Mouse (Mus musculus) liver, embryonic 13.5 days (tissue): Measurements from ENCODE around the gene Zfp3. TPM values are rescaled to one million over a fixed set of nuclear protein-coding genes. Genes with fewer than 3 reads are reported as not detected.
A peak's percentile ranks its signal among the peaks of the same experiment; 100 is the strongest.

ENCODE experiments used
- ATAC-seq: fragments of 200-750 bp; cut with Nextera tagmentation; 2 replicates; pipeline ENCODE4 v1.8.0; 2017; ENCODE audit warnings: low read depth, mild to moderate bottlenecking, moderate number of reproducible peaks, moderate library complexity
- DNase-seq: peaks from one replicate; pipeline ENCODE4 v3.0.0; 2022
- H3K27ac ChIP-seq: fragments of 300-500 bp; sonication (generic); 2 replicates; pipeline ENCODE4 v1.5.1; 2015; ENCODE audit warnings: moderate library complexity, mild to moderate bottlenecking, inconsistent platforms
- H3K27me3 ChIP-seq: fragments of 300-500 bp; sonication (generic); 2 replicates; pipeline ENCODE4 v1.6.1; 2015; ENCODE audit warnings: mild to moderate bottlenecking, inconsistent platforms
- H3K36me3 ChIP-seq: fragments of 300-500 bp; sonication (generic); 2 replicates; pipeline ENCODE4 v1.6.1; 2015; ENCODE audit warnings: mild to moderate bottlenecking, inconsistent platforms
- H3K4me1 ChIP-seq: fragments of 300-500 bp; sonication (generic); replicated peaks from 2 replicates; pipeline ENCODE4 v1.6.1; 2015; ENCODE audit warnings: inconsistent platforms
- H3K4me2 ChIP-seq: fragments of 300-500 bp; sonication (generic); 2 replicates; pipeline ENCODE4 v1.6.1; 2015; ENCODE audit warnings: inconsistent platforms, mild to moderate bottlenecking, moderate library complexity
- H3K4me3 ChIP-seq: fragments of 300-500 bp; sonication (generic); replicated peaks from 2 replicates; pipeline ENCODE4 v1.5.1; 2015; ENCODE audit warnings: mild to moderate bottlenecking, inconsistent platforms
- H3K9ac ChIP-seq: fragments of 300-500 bp; sonication (generic); 2 replicates; pipeline ENCODE4 v1.6.1; 2015; ENCODE audit warnings: mild to moderate bottlenecking, inconsistent platforms
- H3K9me3 ChIP-seq: fragments of 300-500 bp; sonication (generic); replicated peaks from 2 replicates; pipeline ENCODE4 v1.6.1; 2016; ENCODE audit warnings: inconsistent platforms
- WGBS: fragments of 180-500 bp; shearing (Covaris S2); methylation state at CpG from one replicate; pipeline ENCODE4 v1.1.7; 2015; ENCODE audit not compliant: insufficient replicate concordance; 5-methylcytosine and 5-hydroxymethylcytosine counted together
- polyA plus RNA-seq: library from polyadenylated mRNA; unstranded; fragments of >200 nt; fragmentation: Nextera tagmentation; extraction: Ambion mirVana; gene quantifications from 2 replicates; pipeline ENCODE4 v1.2.1, GENCODE M21; 2015

Gene Zfp3
- polyA plus RNA-seq, 1 experiment from 2014 or later: 1.2 TPM

DNA sequence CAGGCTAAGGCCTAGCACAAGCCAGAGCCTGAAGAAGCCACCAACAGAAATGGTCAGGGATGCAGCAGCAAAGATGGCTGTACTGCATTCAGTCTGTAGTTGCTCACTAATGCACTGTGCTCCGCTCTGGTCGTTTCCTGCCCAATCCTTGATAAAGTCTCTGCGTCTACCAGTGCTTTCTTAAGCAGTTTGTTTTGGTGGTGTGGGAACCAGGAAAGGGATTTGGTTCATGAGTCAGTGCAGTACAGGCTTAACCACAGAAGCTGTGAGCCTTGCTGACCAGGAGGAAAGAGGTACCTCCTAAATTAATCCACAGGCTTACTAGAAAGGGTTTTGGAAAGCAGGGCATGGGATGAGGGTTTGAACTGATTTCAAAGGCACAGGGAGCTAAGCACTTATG, 44.1 kb downstream of the Zfp3 start:
- no peaks in the 10 kb centered on the region for H3K9me3 ChIP-seq
- ATAC-seq (no peak), DNase-seq (no peak)
- peaks cover 15% of the 10 kb centered on the region for H3K27me3 ChIP-seq
- 25% methylated on average over 3 of the region's 3 CpGs for WGBS
- H3K4me3 ChIP-seq: no peak overlapping the region
- H3K9ac ChIP-seq: no peak overlapping the region
- no peak overlapping the region for H3K27ac ChIP-seq
- peaks cover 6% of the 10 kb centered on the region; the same call in 1 of the 2 replicates for H3K4me1 ChIP-seq
- no peak overlapping the region for H3K4me2 ChIP-seq
- no peaks in the 10 kb centered on the region for H3K36me3 ChIP-seq

DNA sequence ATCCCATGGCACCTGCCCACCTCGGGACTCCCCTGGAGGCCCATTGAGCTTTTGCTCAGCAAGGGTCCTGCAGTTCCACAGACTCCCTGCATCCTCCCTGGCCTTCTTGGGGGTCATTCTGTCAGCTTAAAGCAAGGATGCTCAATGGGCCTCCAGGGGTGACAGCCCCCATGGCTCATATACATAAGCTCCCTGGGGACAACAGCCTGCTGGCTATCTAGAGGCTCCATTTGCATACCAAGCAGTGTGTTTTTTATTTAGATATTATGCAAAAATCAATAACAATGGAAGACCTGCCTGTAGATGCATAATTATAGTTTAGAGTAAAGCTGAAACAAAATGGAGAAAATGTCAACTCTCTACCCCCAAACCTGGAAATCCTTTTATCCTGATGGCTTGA, 45.0 kb downstream of the Zfp3 start:
- Histone ChIP-seq H3K4me2 (no peak overlapping the region), H3K27ac (no peak overlapping the region), H3K9me3 (no peaks in the 10 kb centered on the region), H3K4me3 (no peak overlapping the region), H3K27me3 (peaks cover 11% of the 10 kb centered on the region; the same call in 1 of the 2 replicates), H3K4me1 (peaks cover 6% of the 10 kb centered on the region; the same call in 1 of the 2 replicates), H3K36me3 (no peaks in the 10 kb centered on the region), H3K9ac (no peak overlapping the region)
- ATAC-seq: no peak
- DNase-seq: no peak
- 46% methylated on average over 1 of the region's 1 CpGs for WGBS

GRCm38 (mm10) chr11:70811041-70811440, 47.0 kb downstream of the Zfp3 start:
- ATAC-seq (no peak), DNase-seq (no peak)
- Histone ChIP-seq H3K4me2 (no peak overlapping the region), H3K4me1 (peaks cover under 1% of the 10 kb centered on the region; the same call in 1 of the 2 replicates), H3K27me3 (no peaks in the 10 kb centered on the region), H3K9ac (no peak overlapping the region), H3K27ac (no peak overlapping the region), H3K4me3 (no peak overlapping the region), H3K36me3 (no peaks in the 10 kb centered on the region), H3K9me3 (no peaks in the 10 kb centered on the region)
- 80% methylated on average over 5 of the region's 5 CpGs for WGBS

GRCm38 (mm10) chr11:70811471-70812240, 47.6 kb downstream of the Zfp3 start:
- WGBS: 65% methylated on average over 13 of the region's 13 CpGs
- no peak overlapping the region for H3K4me2 ChIP-seq
- no peak for DNase-seq
- H3K27me3 ChIP-seq: no peaks in the 10 kb centered on the region
- ATAC-seq: no peak
- no peaks in the 10 kb centered on the region for H3K9me3 ChIP-seq
- H3K27ac ChIP-seq: no peak overlapping the region
- no peak overlapping the region for H3K9ac ChIP-seq
- H3K4me3 ChIP-seq: no peak overlapping the region
- no peaks in the 10 kb centered on the region for H3K4me1 ChIP-seq
- no peaks in the 10 kb centered on the region for H3K36me3 ChIP-seq

DNA sequence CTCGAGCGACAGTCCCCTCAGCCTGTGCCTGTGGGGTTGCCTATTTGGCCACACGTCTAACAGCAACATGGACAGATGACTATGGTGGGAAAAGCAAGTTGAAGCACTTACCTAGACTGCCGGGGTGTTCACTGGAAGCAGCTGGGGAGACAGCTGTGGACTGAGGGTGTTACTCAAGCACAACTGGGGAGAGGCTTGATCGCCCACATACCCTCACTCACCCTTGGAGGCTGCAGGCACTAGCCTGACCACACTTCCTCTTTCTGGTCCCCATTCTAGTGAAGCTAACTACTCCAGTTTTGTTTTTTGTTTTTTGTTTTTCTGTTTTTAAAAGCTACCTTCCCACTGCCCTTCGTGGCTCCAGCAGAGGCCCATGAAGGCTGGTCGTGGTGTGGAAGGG, 48.4 kb downstream of the Zfp3 start, which contains the start of gene Scimp:
Gene Scimp, minus strand, starts transcription at position 222 of the 400 bp plus-strand sequence.
- H3K4me2 ChIP-seq: no peak within 1 kb of the TSS
- ATAC-seq (no peak), DNase-seq (no peak)
- H3K4me1 ChIP-seq: no peaks in the 10 kb centered on the region
- H3K9ac ChIP-seq: no peak within 1 kb of the TSS
- no peaks in the 10 kb centered on the region for H3K36me3 ChIP-seq
- no peak within 1 kb of the TSS for H3K27ac ChIP-seq
- no peak within 1 kb of the TSS for H3K4me3 ChIP-seq
- 36% methylated on average over 7 of the region's 7 CpGs for WGBS
- no peaks in the 10 kb centered on the region for H3K9me3 ChIP-seq
- H3K27me3 ChIP-seq: no peaks in the 10 kb centered on the region

DNA sequence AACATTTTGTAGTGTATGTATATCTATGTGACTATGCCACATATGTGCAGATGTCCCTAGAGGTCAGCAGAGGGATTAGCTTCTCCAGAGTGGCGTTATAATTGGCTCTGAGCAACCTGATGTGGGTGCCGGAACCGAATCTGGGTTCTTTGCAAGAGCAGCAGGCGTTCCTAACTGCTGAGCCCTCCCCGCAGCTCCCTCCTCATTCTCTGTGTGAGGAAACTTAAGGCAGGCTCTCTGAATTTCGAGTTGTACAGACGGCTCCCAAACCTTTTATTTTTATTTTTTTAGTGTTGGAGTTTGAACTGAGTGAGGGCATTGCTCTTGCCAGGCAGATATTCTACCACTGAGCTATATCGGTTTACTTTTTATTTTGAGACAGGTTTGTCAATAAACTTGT, 51.1 kb downstream of the Zfp3 start:
- no peak for ATAC-seq
- Histone ChIP-seq H3K4me3 (no peak overlapping the region), H3K9ac (no peak overlapping the region), H3K4me2 (no peak overlapping the region), H3K9me3 (no peaks in the 10 kb centered on the region), H3K36me3 (no peaks in the 10 kb centered on the region), H3K4me1 (no peaks in the 10 kb centered on the region), H3K27me3 (no peaks in the 10 kb centered on the region), H3K27ac (no peak overlapping the region)
- DNase-seq: no peak
- 67% methylated on average over 8 of the region's 8 CpGs for WGBS

DNA sequence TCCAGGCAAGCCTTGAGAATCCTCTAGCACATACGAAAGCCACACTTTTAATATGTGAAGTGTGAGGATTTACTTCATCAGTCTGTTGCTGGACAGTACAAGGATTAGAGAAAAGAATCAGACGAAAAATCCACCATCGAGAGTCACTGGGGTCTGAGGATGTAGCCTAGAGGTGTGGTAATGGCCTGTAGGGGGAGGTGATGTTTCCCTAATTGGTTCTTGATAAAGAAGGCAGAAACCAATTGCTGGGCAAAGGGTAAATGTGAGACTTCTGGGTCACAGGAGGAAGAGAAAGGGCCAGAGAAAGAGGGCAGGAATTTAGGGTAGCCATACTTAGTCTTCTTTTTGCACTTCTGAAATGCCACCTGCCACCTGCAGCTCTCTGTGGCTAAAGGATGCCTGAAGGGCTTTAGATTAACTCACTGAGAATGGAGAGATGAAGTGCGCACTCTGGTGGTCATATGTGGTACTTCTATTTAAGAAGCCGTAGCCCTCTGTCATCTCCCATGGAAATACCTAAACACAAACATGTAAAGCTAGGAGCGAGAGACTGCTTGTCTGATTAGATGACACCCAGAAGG, 51.6 kb downstream of the Zfp3 start:
- 21% methylated on average over 6 of the region's 6 CpGs for WGBS
- no peaks in the 10 kb centered on the region for H3K36me3 ChIP-seq
- H3K9me3 ChIP-seq: no peaks in the 10 kb centered on the region
- no peak overlapping the region for H3K4me2 ChIP-seq
- no peak overlapping the region for H3K27ac ChIP-seq
- no peak for ATAC-seq
- no peak overlapping the region for H3K9ac ChIP-seq
- DNase-seq: peak; percentile 45
- no peak overlapping the region for H3K4me3 ChIP-seq
- no peaks in the 10 kb centered on the region for H3K27me3 ChIP-seq
- H3K4me1 ChIP-seq: no peaks in the 10 kb centered on the region

GRCm38 (mm10) chr11:70816770-70817169, 52.8 kb downstream of the Zfp3 start:
- no peaks in the 10 kb centered on the region for H3K36me3 ChIP-seq
- H3K4me3 ChIP-seq: no peak overlapping the region
- H3K4me1 ChIP-seq: no peaks in the 10 kb centered on the region; the same call in 1 of the 2 replicates
- no peak for DNase-seq
- no peaks in the 10 kb centered on the region for H3K9me3 ChIP-seq
- no peak overlapping the region for H3K9ac ChIP-seq
- H3K27ac ChIP-seq: no peak overlapping the region
- ATAC-seq: no peak
- H3K27me3 ChIP-seq: no peaks in the 10 kb centered on the region
- no peak overlapping the region for H3K4me2 ChIP-seq
- 42% methylated on average over 4 of the region's 4 CpGs for WGBS

- Histone ChIP-seq H3K9ac (no peak overlapping the region), H3K27me3 (no peaks in the 10 kb centered on the region), H3K9me3 (no peaks in the 10 kb centered on the region), H3K4me1 (peaks cover 10% of the 10 kb centered on the region; the same call in 1 of the 2 replicates), H3K4me2 (no peak overlapping the region), H3K27ac (no peak overlapping the region), H3K4me3 (no peak overlapping the region), H3K36me3 (no peaks in the 10 kb centered on the region)
- no peak for DNase-seq
- 63% methylated on average over 8 of the region's 8 CpGs for WGBS
- ATAC-seq: no peak
Observed at GRCm38 (mm10) chr11:70820120-70820519, 56.1 kb downstream of the Zfp3 start.

GRCm38 (mm10) chr11:70821728-70822591, 58.0 kb downstream of the Zfp3 start:
- H3K36me3 ChIP-seq: no peaks in the 10 kb centered on the region
- peak; percentile 34; the same call in 1 of the 2 replicates for ATAC-seq
- H3K27me3 ChIP-seq: no peaks in the 10 kb centered on the region
- peaks cover 10% of the 10 kb centered on the region; the same call in 1 of the 2 replicates for H3K4me1 ChIP-seq
- WGBS: 46% methylated on average over 17 of the region's 17 CpGs
- no peak overlapping the region for H3K27ac ChIP-seq
- H3K9me3 ChIP-seq: no peaks in the 10 kb centered on the region
- no peak overlapping the region for H3K9ac ChIP-seq
- H3K4me2 ChIP-seq: 0 out of 2 replicates have a peak overlapping the region, but pooled peaks have one; percentile 12
- H3K4me3 ChIP-seq: no peak overlapping the region
- DNase-seq: no peak
